Mouse (Mus musculus) stomach, postnatal 0 days (tissue): Measurements from ENCODE around the gene Ptp4a2. TPM values are rescaled to one million over a fixed set of nuclear protein-coding genes. Genes with fewer than 3 reads are reported as not detected.

Experiments
- ATAC-seq: fragments of 200-750 bp; cut with Nextera tagmentation; 2 replicates; pipeline ENCODE4 v1.8.0; 2017; ENCODE audit not compliant: low FRiP score, low TSS enrichment
- DNase-seq: peaks from one replicate; pipeline ENCODE4 v3.0.0-alpha.2; 2016; ENCODE audit warnings: low spot score
- H3K27ac ChIP-seq: fragments of 300-500 bp; sonication (generic); replicated peaks from 2 replicates; pipeline ENCODE4 v1.5.1; 2014; ENCODE audit warnings: mild to moderate bottlenecking, control low read depth
- H3K27me3 ChIP-seq: fragments of 300-500 bp; sonication (generic); 2 replicates; pipeline ENCODE4 v1.6.1; 2014; ENCODE audit warnings: low read length; ENCODE audit not compliant: control insufficient read depth, insufficient read depth
- H3K36me3 ChIP-seq: fragments of 300-500 bp; sonication (generic); 2 replicates; pipeline ENCODE4 v1.6.1; 2014; ENCODE audit warnings: low read length, mixed read lengths; ENCODE audit not compliant: control insufficient read depth, insufficient read depth
- H3K4me1 ChIP-seq: fragments of 300-500 bp; sonication (generic); replicated peaks from 2 replicates; pipeline ENCODE4 v1.6.1; 2014; ENCODE audit warnings: antibody characterized with exemption; ENCODE audit not compliant: control insufficient read depth, insufficient read depth
- H3K4me2 ChIP-seq: fragments of 300-500 bp; sonication (generic); replicated peaks from 2 replicates; pipeline ENCODE4 v1.6.1; 2014; ENCODE audit warnings: low read depth, mild to moderate bottlenecking, control low read depth, moderate library complexity
- H3K4me3 ChIP-seq: fragments of 300-500 bp; sonication (generic); 2 replicates; pipeline ENCODE4 v1.5.1; 2014; ENCODE audit warnings: low read depth, low read length, control low read depth
- H3K9ac ChIP-seq: fragments of 300-500 bp; sonication (generic); 2 replicates; pipeline ENCODE4 v1.6.1; 2014; ENCODE audit warnings: mild to moderate bottlenecking, low read length, control low read depth, mixed read lengths
- H3K9me3 ChIP-seq: fragments of 300-500 bp; sonication (generic); 2 replicates; pipeline ENCODE4 v1.6.1; 2016; ENCODE audit warnings: low read length; ENCODE audit not compliant: control insufficient read depth
- CTCF ChIP-seq: IDR thresholded peaks from 2 replicates; pipeline ENCODE4 v1.5.1; 2016; ENCODE audit warnings: antibody characterized with exemption, low read depth, mild to moderate bottlenecking, moderate library complexity
- EP300 ChIP-seq: optimal IDR thresholded peaks from 2 replicates; pipeline ENCODE3; 2016; ENCODE audit warnings: antibody characterized with exemption
- WGBS: fragments of 180-500 bp; shearing (Covaris S2); extraction: QIAGEN DNeasy Blood & Tissue Kit; methylation state at CpG from one replicate; pipeline ENCODE4 v1.1.7; 2014; 5-methylcytosine and 5-hydroxymethylcytosine counted together
- polyA plus RNA-seq: library from polyadenylated mRNA; unstranded; fragments of >200 nt; fragmentation: Nextera tagmentation; extraction: Ambion mirVana; gene quantifications from 2 replicates; pipeline ENCODE4 v1.2.1, GENCODE M21; 2015

Gene Ptp4a2
- polyA plus RNA-seq, 1 experiment from 2014 or later, result 275 TPM

DNA sequence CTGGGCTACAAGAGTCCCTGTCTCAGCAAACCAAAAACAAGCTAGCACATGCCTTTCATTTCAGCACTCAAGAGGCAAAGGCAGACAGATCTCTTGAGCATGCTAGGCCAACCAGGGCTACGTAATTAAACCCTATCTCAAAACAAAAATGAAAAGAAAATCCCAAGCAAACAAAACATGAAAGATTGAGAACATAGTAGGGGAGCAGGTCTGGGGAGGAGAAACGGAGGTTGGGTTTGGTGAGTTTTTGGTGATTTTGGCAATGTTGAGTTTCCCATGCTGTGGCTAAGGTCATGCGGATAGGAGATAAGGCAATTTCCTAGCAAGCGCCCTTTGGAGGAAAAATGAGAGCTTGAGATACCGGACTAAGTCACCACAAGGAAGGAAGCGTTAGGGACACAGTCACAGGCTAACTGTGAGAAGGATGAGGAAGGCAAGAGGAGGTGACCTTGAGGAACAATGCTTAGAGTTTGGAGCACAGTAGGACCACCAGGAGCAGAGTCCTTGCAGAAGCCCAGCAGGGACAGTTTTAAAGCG lies 18.3 kb upstream of the Ptp4a2 start:
- H3K9me3 ChIP-seq, result no peaks in the 10 kb centered on the region
- TF ChIP-seq CTCF (no peak), EP300 (no peak)
- no peak for DNase-seq
- no peak overlapping the region for H3K4me2 ChIP-seq
- H3K9ac ChIP-seq, result no peak overlapping the region
- no peaks in the 10 kb centered on the region; the same call in 1 of the 2 replicates for H3K27me3 ChIP-seq
- H3K36me3 ChIP-seq, result no peaks in the 10 kb centered on the region
- WGBS, result 74% methylated on average over 7 of the region's 7 CpGs
- no peak overlapping the region for H3K4me3 ChIP-seq
- 0 out of 2 replicates have a peak, but pooled peaks cover 5% of the 10 kb centered on the region for H3K4me1 ChIP-seq
- ATAC-seq, result no peak
- no peak overlapping the region for H3K27ac ChIP-seq

- Histone ChIP-seq H3K4me2 (no peak overlapping the region), H3K9ac (no peak overlapping the region), H3K27ac (peak overlapping the region; percentile 20; the same call in 1 of the 2 replicates), H3K4me3 (no peak overlapping the region), H3K9me3 (no peaks in the 10 kb centered on the region), H3K27me3 (no peaks in the 10 kb centered on the region; the same call in 1 of the 2 replicates), H3K36me3 (no peaks in the 10 kb centered on the region), H3K4me1 (0 out of 2 replicates have a peak, but pooled peaks cover 5% of the 10 kb centered on the region)
- TF ChIP-seq EP300, result no peak
- DNase-seq (peak; percentile 84), ATAC-seq (peak; percentile 96)
- 46% methylated on average over 5 of the region's 5 CpGs for WGBS
These were observed 17.2 kb upstream of the Ptp4a2 start for GRCm38 (mm10) chr4:129793713-129794329.

DNA sequence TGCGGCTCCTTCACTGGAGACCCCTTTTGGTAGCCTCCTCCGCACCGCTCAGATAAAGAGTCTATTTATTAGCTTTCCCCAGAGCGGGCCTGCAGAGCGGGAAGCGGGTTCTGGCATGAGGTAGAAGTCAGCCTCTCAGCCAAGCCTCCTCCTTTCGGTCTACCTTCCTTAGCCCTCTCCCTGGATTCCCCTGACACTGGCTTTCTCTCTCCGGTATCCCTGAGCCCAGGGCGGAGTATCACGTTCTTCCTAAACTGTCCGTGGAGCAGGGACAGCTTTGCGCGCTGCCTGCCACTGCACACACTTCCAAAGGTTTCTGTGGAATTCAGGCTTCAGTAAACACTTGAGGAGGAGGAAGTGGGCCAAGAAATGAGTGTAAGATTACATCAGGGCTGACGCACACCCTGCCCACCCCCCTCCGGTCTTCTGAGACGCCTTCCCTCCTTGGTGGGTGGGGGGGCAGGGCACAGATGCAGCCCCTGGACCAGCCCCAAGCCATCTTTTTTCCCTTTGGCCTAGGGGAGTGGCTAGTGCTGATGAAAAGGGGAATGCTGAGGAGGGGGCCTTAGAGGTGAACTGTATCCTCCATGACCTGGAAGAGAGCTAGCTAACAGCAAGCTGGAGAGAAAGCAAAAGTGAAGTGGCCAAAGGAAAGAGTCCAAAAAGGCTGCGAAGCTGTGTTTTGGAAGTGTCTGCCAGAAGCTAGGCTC lies 15.7 kb upstream of the Ptp4a2 start:
- Histone ChIP-seq H3K27me3 (no peaks in the 10 kb centered on the region), H3K9me3 (no peaks in the 10 kb centered on the region), H3K4me1 (0 out of 2 replicates have a peak, but pooled peaks cover 5% of the 10 kb centered on the region), H3K27ac (peak overlapping the region; percentile 96), H3K36me3 (no peaks in the 10 kb centered on the region), H3K4me2 (peak overlapping the region; percentile 44), H3K4me3 (peak overlapping the region; percentile 22; the same call in 1 of the 2 replicates), H3K9ac (peak overlapping the region; percentile 55)
- peak; percentile 74 for DNase-seq
- ATAC-seq, result peak; percentile 81
- no peak for TF ChIP-seq EP300
- TF ChIP-seq CTCF, result no peak
- WGBS, result 8% methylated on average over 17 of the region's 17 CpGs

DNA sequence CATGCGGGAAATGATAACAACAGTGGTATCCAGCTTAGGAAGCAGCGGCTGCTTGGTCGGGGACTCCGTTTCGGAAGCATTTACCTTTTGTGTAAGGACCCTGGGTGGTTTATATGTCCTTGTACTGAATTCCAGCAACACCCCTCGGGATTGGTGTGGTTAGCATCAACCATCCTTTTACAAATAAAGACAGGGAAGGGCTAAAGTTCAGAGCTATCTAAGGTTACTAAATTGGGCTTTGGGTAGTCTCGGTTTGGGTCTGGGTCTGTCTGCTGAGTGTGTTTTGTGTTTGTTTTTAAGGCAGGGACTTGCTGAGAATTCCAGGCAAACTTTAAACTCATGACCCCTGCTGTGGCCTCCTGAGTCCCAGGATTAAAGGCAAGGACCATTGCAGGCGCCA lies 15.2 kb upstream of the Ptp4a2 start:
- WGBS, result 24% methylated on average over 8 of the region's 8 CpGs
- H3K27me3 ChIP-seq, result no peaks in the 10 kb centered on the region
- TF ChIP-seq EP300, result no peak
- TF ChIP-seq CTCF, result no peak
- H3K27ac ChIP-seq, result peak overlapping the region; percentile 96
- H3K36me3 ChIP-seq, result no peaks in the 10 kb centered on the region
- peak overlapping the region; percentile 22; the same call in 1 of the 2 replicates for H3K4me3 ChIP-seq
- peak overlapping the region; percentile 44 for H3K4me2 ChIP-seq
- ATAC-seq (no peak), DNase-seq (no peak)
- H3K9ac ChIP-seq, result peak overlapping the region; percentile 38; the same call in 1 of the 2 replicates
- 0 out of 2 replicates have a peak, but pooled peaks cover 5% of the 10 kb centered on the region for H3K4me1 ChIP-seq
- no peaks in the 10 kb centered on the region for H3K9me3 ChIP-seq

GRCm38 (mm10) chr4:129797985-129798384 lies 13.0 kb upstream of the Ptp4a2 start:
- H3K9ac ChIP-seq, result no peak overlapping the region
- TF ChIP-seq CTCF (no peak), EP300 (no peak)
- 41% methylated on average over 5 of the region's 5 CpGs for WGBS
- H3K4me1 ChIP-seq, result 0 out of 2 replicates have a peak, but pooled peaks cover 5% of the 10 kb centered on the region
- H3K9me3 ChIP-seq, result no peaks in the 10 kb centered on the region
- no peak overlapping the region for H3K4me2 ChIP-seq
- no peak overlapping the region for H3K27ac ChIP-seq
- no peak for ATAC-seq
- no peaks in the 10 kb centered on the region for H3K36me3 ChIP-seq
- H3K4me3 ChIP-seq, result no peak overlapping the region
- H3K27me3 ChIP-seq, result no peaks in the 10 kb centered on the region
- DNase-seq, result peak; percentile 41
